Mouse (Mus musculus): ENCODE measurements around the gene Gfi1.

Gene Gfi1

GRCm38 (mm10) chr5:107725435-107726261 is at the start of gene Gfi1:
Gfi1 (minus strand) TSS chr5:107726036.
- no peak for DNase-seq

- DNase-seq: no peak
Measured at GRCm38 (mm10) chr5:107772049-107772448, 46.2 kb upstream of the Gfi1 start.

- DNase-seq: no peak
Measured at GRCm38 (mm10) chr5:107768224-107768623, 42.4 kb upstream of the Gfi1 start.

GRCm38 (mm10) chr5:107765946-107766345 is 40.1 kb upstream of the Gfi1 start:
- DNase-seq: no peak

- no peak for DNase-seq
Measured at GRCm38 (mm10) chr5:107764486-107764885, 38.6 kb upstream of the Gfi1 start.

- DNase-seq: no peak
Measured at GRCm38 (mm10) chr5:107763674-107764073, 37.8 kb upstream of the Gfi1 start.

GRCm38 (mm10) chr5:107759121-107759520 is 33.3 kb upstream of the Gfi1 start:
- no peak for DNase-seq

- no peak for DNase-seq
Measured at GRCm38 (mm10) chr5:107756072-107756471, 30.2 kb upstream of the Gfi1 start.

GRCm38 (mm10) chr5:107754740-107755139 is 28.9 kb upstream of the Gfi1 start:
- no peak for DNase-seq

GRCm38 (mm10) chr5:107753656-107754055 is 27.8 kb upstream of the Gfi1 start:
- DNase-seq: no peak

GRCm38 (mm10) chr5:107749229-107749916 is 23.5 kb upstream of the Gfi1 start:
- no peak for DNase-seq

- DNase-seq: no peak
Measured at GRCm38 (mm10) chr5:107739023-107739422, 13.2 kb upstream of the Gfi1 start.

- no peak for DNase-seq
Measured at GRCm38 (mm10) chr5:107738296-107738695, 12.5 kb upstream of the Gfi1 start.

GRCm38 (mm10) chr5:107736171-107736570 is 10.3 kb upstream of the Gfi1 start:
- DNase-seq: no peak

GRCm38 (mm10) chr5:107731844-107732243 is 6.0 kb upstream of the Gfi1 start:
- no peak for DNase-seq

GRCm38 (mm10) chr5:107731408-107731807 is 5.6 kb upstream of the Gfi1 start:
- DNase-seq: no peak

GRCm38 (mm10) chr5:107727007-107727402 is 1.2 kb upstream of the Gfi1 start:
- no peak for DNase-seq

- no peak for DNase-seq
Measured at GRCm38 (mm10) chr5:107726281-107727006, 608 bp upstream of the Gfi1 start.

- no peak for DNase-seq
Measured at GRCm38 (mm10) chr5:107724661-107725434, 988 bp downstream of the Gfi1 start.

- no peak for DNase-seq
Measured at GRCm38 (mm10) chr5:107723541-107724511, 2.0 kb downstream of the Gfi1 start.

All from layer of hippocampus, adult 9-11 months (tissue).